Mouse (Mus musculus) neural tube, embryonic 11.5 days (tissue): ENCODE data around the gene Xrcc1. TPM values are rescaled to one million over a fixed set of nuclear protein-coding genes. Genes with fewer than 3 reads are reported as not detected.
"Not testable (repeated sequence)": the region's sequence is repeated elsewhere in the genome, so short reads cannot be mapped to it uniquely, and the experiment has no call there.

Experiments
- ATAC-seq: fragments of 200-750 bp; cut with Nextera tagmentation; 2 replicates; pipeline ENCODE4 v1.8.0; 2017; ENCODE audit warnings: moderate number of reproducible peaks, mild to moderate bottlenecking, moderate TSS enrichment, moderate library complexity; ENCODE audit not compliant: insufficient read depth, low FRiP score, low TSS enrichment
- DNase-seq: peaks from one replicate; pipeline ENCODE4 v3.0.0-alpha.2; 2015; ENCODE audit warnings: low spot score
- H3K27ac ChIP-seq: fragments of 300-500 bp; sonication (generic); 2 replicates; pipeline ENCODE4 v1.5.1; 2014; ENCODE audit warnings: low read depth, mild to moderate bottlenecking, low read length
- H3K27me3 ChIP-seq: fragments of 300-500 bp; sonication (generic); 2 replicates; pipeline ENCODE4 v1.6.1; 2014; ENCODE audit warnings: mild to moderate bottlenecking, low read length, mixed read lengths; ENCODE audit not compliant: control insufficient read depth, insufficient read depth
- H3K36me3 ChIP-seq: fragments of 300-500 bp; sonication (generic); 2 replicates; pipeline ENCODE4 v1.6.1; 2014; ENCODE audit warnings: mild to moderate bottlenecking, low read length, moderate library complexity, mixed read lengths; ENCODE audit not compliant: control insufficient read depth, insufficient read depth
- H3K4me1 ChIP-seq: fragments of 300-500 bp; sonication (generic); 2 replicates; pipeline ENCODE4 v1.6.1; 2014; ENCODE audit warnings: low read length, mixed read lengths; ENCODE audit not compliant: control insufficient read depth, insufficient read depth
- H3K4me2 ChIP-seq: fragments of 300-500 bp; sonication (generic); 2 replicates; pipeline ENCODE4 v1.6.1; 2014; ENCODE audit warnings: low read depth, mild to moderate bottlenecking, moderate library complexity
- H3K4me3 ChIP-seq: fragments of 300-500 bp; sonication (generic); 2 replicates; pipeline ENCODE4 v1.5.1; 2014; ENCODE audit warnings: low read depth, low read length
- H3K9ac ChIP-seq: fragments of 300-500 bp; sonication (generic); 2 replicates; pipeline ENCODE4 v1.6.1; 2014; ENCODE audit warnings: mild to moderate bottlenecking, low read length
- H3K9me3 ChIP-seq: fragments of 300-500 bp; sonication (generic); 2 replicates; pipeline ENCODE4 v1.6.1; 2016; ENCODE audit warnings: low read length; ENCODE audit not compliant: control insufficient read depth
- WGBS: fragments of 180-500 bp; shearing (Covaris S2); extraction: QIAGEN DNeasy Blood & Tissue Kit; methylation state at CpG from one replicate; pipeline ENCODE4 v1.1.7; 2014; 5-methylcytosine and 5-hydroxymethylcytosine counted together
- polyA plus RNA-seq: library from polyadenylated mRNA; unstranded; fragments of >200 nt; fragmentation: Nextera tagmentation; extraction: Ambion mirVana; gene quantifications from 2 replicates; pipeline ENCODE4 v1.2.1, GENCODE M21; 2014

Xrcc1 gene
- polyA plus RNA-seq, 1 experiment from 2014 or later: 120 TPM

GRCm38 (mm10) chr7:24506476-24506837 lies 39.6 kb upstream of the Xrcc1 start:
- DNase-seq (no peak), ATAC-seq (0 out of 2 replicates have a peak, but pooled peaks have one; percentile 0)
- peak overlapping the region; percentile 79 for H3K4me2 ChIP-seq
- H3K9me3 ChIP-seq: no peaks in the 10 kb centered on the region
- peaks cover 19% of the 10 kb centered on the region for H3K4me1 ChIP-seq
- no peaks in the 10 kb centered on the region for H3K27me3 ChIP-seq
- peaks cover under 1% of the 10 kb centered on the region for H3K36me3 ChIP-seq
- peak overlapping the region; percentile 99 for H3K9ac ChIP-seq
- peak overlapping the region; percentile 99 for H3K27ac ChIP-seq
- H3K4me3 ChIP-seq: peak overlapping the region; percentile 60
- WGBS: under 1% methylated on average over 12 of the region's 12 CpGs

- Histone ChIP-seq H3K9ac (peak within 1 kb of the TSS; percentile 99), H3K4me1 (peaks cover 19% of the 10 kb centered on the region), H3K4me3 (peak within 1 kb of the TSS; percentile 60), H3K27ac (peak within 1 kb of the TSS; percentile 99), H3K4me2 (peak within 1 kb of the TSS; percentile 79), H3K9me3 (no peaks in the 10 kb centered on the region), H3K36me3 (peaks cover 2% of the 10 kb centered on the region), H3K27me3 (no peaks in the 10 kb centered on the region)
- DNase-seq (peak; percentile 92), ATAC-seq (peak; percentile 89)
- under 1% methylated on average over 80 of the region's 84 CpGs for WGBS
Observed at GRCm38 (mm10) chr7:24506838-24507725, 39.0 kb upstream of the Xrcc1 start, which contains the start of gene Zfp428. Gene Zfp428, plus strand, starts transcription at chr7:24507006.

GRCm38 (mm10) chr7:24507726-24508114 lies 38.4 kb upstream of the Xrcc1 start:
- peak overlapping the region; percentile 79 for H3K4me2 ChIP-seq
- H3K9ac ChIP-seq: peak overlapping the region; percentile 99
- peaks cover 19% of the 10 kb centered on the region for H3K4me1 ChIP-seq
- no peaks in the 10 kb centered on the region for H3K9me3 ChIP-seq
- DNase-seq (no peak), ATAC-seq (peak; percentile 35)
- H3K36me3 ChIP-seq: peaks cover 4% of the 10 kb centered on the region
- WGBS: 2% methylated on average over 20 of the region's 20 CpGs
- peak overlapping the region; percentile 60 for H3K4me3 ChIP-seq
- no peaks in the 10 kb centered on the region for H3K27me3 ChIP-seq
- peak overlapping the region; percentile 99 for H3K27ac ChIP-seq

GRCm38 (mm10) chr7:24512355-24512754 lies 33.7 kb upstream of the Xrcc1 start, which contains the start of gene AC161166.1:
Gene AC161166.1, minus strand, starts transcription at chr7:24512455.
- peaks cover 6% of the 10 kb centered on the region for H3K36me3 ChIP-seq
- 94% methylated on average over 7 of the region's 7 CpGs for WGBS

GRCm38 (mm10) chr7:24516319-24516718 lies 29.8 kb upstream of the Xrcc1 start:
- H3K4me2 ChIP-seq, DNase-seq, H3K4me3 ChIP-seq, H3K36me3 ChIP-seq, H3K27ac ChIP-seq, H3K4me1 ChIP-seq, H3K9ac ChIP-seq, ATAC-seq, H3K27me3 ChIP-seq, H3K9me3 ChIP-seq: not testable (repeated sequence)
- WGBS: 66% methylated on average over 8 of the region's 8 CpGs

More at GRCm38 (mm10) chr7:24512355-24512754, 33.7 kb upstream of the Xrcc1 start, which contains the start of gene AC161166.1:
- no peaks in the 10 kb centered on the region for H3K9me3 ChIP-seq
- H3K4me3 ChIP-seq: no peak within 1 kb of the TSS
- ATAC-seq (no peak), DNase-seq (no peak)
- no peak within 1 kb of the TSS for H3K9ac ChIP-seq
- no peaks in the 10 kb centered on the region for H3K27me3 ChIP-seq
- H3K4me1 ChIP-seq: peaks cover 6% of the 10 kb centered on the region
- H3K27ac ChIP-seq: no peak within 1 kb of the TSS
- no peak within 1 kb of the TSS for H3K4me2 ChIP-seq

- WGBS: 34% methylated on average over 5 of the region's 5 CpGs
- Histone ChIP-seq H3K4me2 (no peak overlapping the region), H3K36me3 (0 out of 2 replicates have a peak, but pooled peaks cover 4% of the 10 kb centered on the region)
Observed at GRCm38 (mm10) chr7:24517077-24517476, 29.0 kb upstream of the Xrcc1 start.

GRCm38 (mm10) chr7:24517654-24518053 lies 28.4 kb upstream of the Xrcc1 start:
- H3K36me3 ChIP-seq: 0 out of 2 replicates have a peak, but pooled peaks cover 2% of the 10 kb centered on the region
- DNase-seq: no peak

More at GRCm38 (mm10) chr7:24517077-24517476, 29.0 kb upstream of the Xrcc1 start:
- Histone ChIP-seq H3K27ac (no peak overlapping the region), H3K27me3 (no peaks in the 10 kb centered on the region), H3K9me3 (no peaks in the 10 kb centered on the region), H3K4me3 (no peak overlapping the region), H3K4me1 (no peaks in the 10 kb centered on the region), H3K9ac (no peak overlapping the region)
- DNase-seq: no peak
- no peak for ATAC-seq

GRCm38 (mm10) chr7:24519130-24519529 lies 27.0 kb upstream of the Xrcc1 start:
- no peak for ATAC-seq
- Histone ChIP-seq H3K4me3 (no peak overlapping the region), H3K4me1 (no peaks in the 10 kb centered on the region), H3K9ac (no peak overlapping the region), H3K27ac (no peak overlapping the region), H3K36me3 (0 out of 2 replicates have a peak, but pooled peaks cover 2% of the 10 kb centered on the region), H3K9me3 (no peaks in the 10 kb centered on the region), H3K4me2 (no peak overlapping the region), H3K27me3 (no peaks in the 10 kb centered on the region)
- no peak for DNase-seq
- WGBS: 53% methylated on average over 3 of the region's 3 CpGs

More at GRCm38 (mm10) chr7:24517654-24518053, 28.4 kb upstream of the Xrcc1 start:
- Histone ChIP-seq H3K27ac (no peak overlapping the region), H3K27me3 (no peaks in the 10 kb centered on the region), H3K9ac (no peak overlapping the region), H3K4me2 (no peak overlapping the region), H3K4me1 (no peaks in the 10 kb centered on the region), H3K9me3 (no peaks in the 10 kb centered on the region), H3K4me3 (no peak overlapping the region)
- no peak for ATAC-seq
- 60% methylated on average over 6 of the region's 6 CpGs for WGBS
